Mouse (Mus musculus) small intestine, adult 2 months (tissue): ENCODE data around the gene Vps51. TPM values are rescaled to one million over a fixed set of nuclear protein-coding genes. Genes with fewer than 3 reads are reported as not detected.

Source experiments
- H3K27ac ChIP-seq: fragments of 200-500 bp; 2 replicates; pipeline ENCODE4 v1.5.1; 2012; ENCODE audit warnings: low read depth, low read length, control low read depth, inconsistent platforms; ENCODE audit not compliant: insufficient read depth
- H3K27me3 ChIP-seq: fragments of 200-500 bp; 2 replicates; pipeline ENCODE4 v1.6.1; 2012; ENCODE audit warnings: mild to moderate bottlenecking, moderate library complexity, low read length, inconsistent platforms; ENCODE audit not compliant: control insufficient read depth, insufficient read depth
- H3K36me3 ChIP-seq: fragments of 200-500 bp; 2 replicates; pipeline ENCODE4 v1.6.1; 2012; ENCODE audit warnings: mild to moderate bottlenecking, low read length, control low read depth, inconsistent platforms; ENCODE audit not compliant: control insufficient read depth, insufficient read depth
- H3K4me1 ChIP-seq: fragments of 200-500 bp; 2 replicates; pipeline ENCODE4 v1.6.1; 2012; ENCODE audit warnings: low read length, inconsistent platforms, mixed read lengths; ENCODE audit not compliant: control insufficient read depth, insufficient read depth, insufficient read length
- H3K4me3 ChIP-seq: fragments of 200-500 bp; 2 replicates; pipeline ENCODE4 v1.5.1; 2012; ENCODE audit warnings: low read depth, mild to moderate bottlenecking, control low read depth, inconsistent platforms, low read length, moderate library complexity
- CTCF ChIP-seq: fragments of 200-500 bp; IDR thresholded peaks from 2 replicates; pipeline ENCODE4 v1.5.1; 2012; ENCODE audit warnings: low read depth, mild to moderate bottlenecking, control low read depth, inconsistent platforms, low read length, moderate library complexity, mixed read lengths; ENCODE audit not compliant: insufficient replicate concordance, insufficient read length; ENCODE audit errors: extremely low read depth
- POLR2A ChIP-seq: fragments of 200-500 bp; IDR thresholded peaks from 2 replicates; pipeline ENCODE4 v1.6.1; 2012; ENCODE audit warnings: low read depth, mild to moderate bottlenecking, control low read depth, inconsistent platforms, low read length, moderate library complexity
- WGBS: fragments of 180-500 bp; shearing (Covaris S2); methylation state at CpG from one replicate; pipeline ENCODE4 v1.1.7; 2018; 5-methylcytosine and 5-hydroxymethylcytosine counted together
- polyA plus RNA-seq: library from polyadenylated mRNA; depleted of rRNA; stranded (reverse); fragments of >200 nt; gene quantifications from 2 replicates; pipeline ENCODE4 v1.2.3, GENCODE M21; 2012; rRNA removed

The Vps51 gene
- polyA plus RNA-seq, 1 experiment, result 84.2 TPM

DNA sequence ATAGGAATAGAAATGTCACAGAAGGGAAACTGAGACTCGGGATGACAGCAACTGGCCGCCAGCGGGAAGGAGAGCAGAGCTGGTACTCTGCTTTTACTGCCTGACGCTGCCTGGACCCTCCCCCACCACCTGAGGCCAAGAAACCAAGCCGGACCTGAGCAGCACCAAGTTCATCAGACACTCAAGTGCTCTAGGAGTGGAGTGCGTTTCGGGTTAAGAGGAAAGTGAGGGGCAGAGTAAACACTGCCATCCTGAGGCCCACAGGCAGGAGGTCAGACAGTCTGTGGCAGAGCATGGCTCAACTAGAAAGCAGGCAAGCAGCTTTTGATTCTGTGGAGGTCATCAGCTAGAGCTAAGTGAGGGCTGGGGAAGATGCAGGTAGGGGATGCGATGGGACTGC lies 54.0 kb downstream of the Vps51 start:
- no peak for TF ChIP-seq CTCF
- no peak for TF ChIP-seq POLR2A
- Histone ChIP-seq H3K4me1 (peaks cover 17% of the 10 kb centered on the region), H3K27ac (no peak overlapping the region), H3K36me3 (no peaks in the 10 kb centered on the region), H3K27me3 (no peaks in the 10 kb centered on the region), H3K4me3 (no peak overlapping the region)
- WGBS, result 86% methylated on average over 8 of the region's 8 CpGs

DNA sequence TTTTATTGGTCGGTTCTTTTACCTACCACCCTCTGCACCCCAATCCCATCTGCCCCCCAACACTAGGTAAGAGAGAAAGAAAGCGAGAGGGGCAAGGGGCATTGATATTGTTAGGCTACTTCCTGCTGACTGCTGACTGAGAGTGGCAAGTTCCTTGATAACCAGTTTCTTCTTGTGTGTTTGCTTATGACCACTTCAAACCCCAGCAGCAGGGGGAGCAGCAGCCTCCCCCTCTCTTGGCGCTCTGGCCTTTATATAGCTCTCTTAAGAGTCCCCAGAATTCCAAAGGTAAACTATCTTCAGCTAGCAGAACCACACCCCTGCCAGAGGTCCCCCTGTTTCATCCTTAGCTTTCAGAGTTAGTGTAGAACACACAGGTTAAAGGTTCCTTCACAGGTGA lies 56.8 kb downstream of the Vps51 start:
- TF ChIP-seq POLR2A (no peak), CTCF (no peak)
- Histone ChIP-seq H3K27me3 (no peaks in the 10 kb centered on the region), H3K27ac (peak overlapping the region; percentile 60), H3K36me3 (no peaks in the 10 kb centered on the region), H3K4me1 (peaks cover 21% of the 10 kb centered on the region), H3K4me3 (no peak overlapping the region)
- WGBS, result 20% methylated on average over 3 of the region's 3 CpGs

DNA sequence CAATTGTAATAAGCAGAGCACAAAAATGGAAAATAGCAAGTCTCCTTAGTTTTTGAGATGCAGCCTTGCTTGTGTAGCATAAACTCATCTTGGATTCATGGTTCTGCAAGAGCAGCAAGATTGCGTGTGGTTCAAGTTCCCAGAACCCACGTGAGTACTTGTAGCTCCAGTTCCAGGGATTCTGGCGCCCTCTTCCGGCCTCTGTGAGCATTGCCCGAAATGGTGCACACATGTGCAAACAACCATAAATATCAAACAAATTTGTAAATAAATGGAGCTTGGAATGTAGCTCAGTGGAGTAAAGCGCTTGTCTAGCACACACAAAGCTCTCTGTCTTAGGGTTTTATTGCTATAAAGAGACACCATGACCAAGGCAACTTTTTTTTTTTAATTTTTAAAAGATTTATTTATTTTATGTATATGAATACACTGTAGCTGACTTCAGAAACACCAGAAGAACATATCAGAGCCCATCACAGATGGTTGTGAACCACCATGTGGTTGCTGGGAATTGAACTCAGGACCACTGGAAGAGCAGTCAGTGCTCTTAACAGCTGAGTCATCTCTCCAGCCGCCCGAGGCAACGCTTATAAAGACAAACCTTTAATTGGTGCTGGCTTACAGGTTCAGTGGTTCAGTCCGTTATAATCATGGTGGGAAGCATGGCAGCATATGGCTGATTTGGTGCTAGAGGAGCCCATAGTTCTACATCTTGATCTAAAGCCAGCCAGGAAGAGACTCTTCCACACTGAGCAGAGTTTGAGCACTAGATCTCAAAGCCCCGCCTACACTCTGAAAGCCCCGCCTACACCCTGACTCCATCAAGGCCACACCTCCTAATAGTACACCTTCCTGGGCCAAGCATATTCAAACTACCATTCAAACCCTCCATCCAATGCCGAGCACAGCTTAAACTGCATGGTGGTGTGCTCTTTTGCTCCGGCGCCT lies 58.6 kb downstream of the Vps51 start:
- WGBS, result 20% methylated on average over 15 of the region's 15 CpGs
- H3K36me3 ChIP-seq, result no peaks in the 10 kb centered on the region
- TF ChIP-seq CTCF (peak; percentile 96), POLR2A (no peak)
- H3K4me1 ChIP-seq, result peaks cover 28% of the 10 kb centered on the region; the same call in 1 of the 2 replicates
- H3K27me3 ChIP-seq, result no peaks in the 10 kb centered on the region
- H3K27ac ChIP-seq, result no peak overlapping the region
- H3K4me3 ChIP-seq, result no peak overlapping the region

Other genes with a start within 250 kb of the Vps51 start
- 32.1 and 62.1 TPM in 2 replicates for gene Frmd8, start 202.0 kb downstream of the Vps51 start, polyA plus RNA-seq
- 207 and 241 TPM in 2 replicates for gene Slc25a45, start 199.4 kb downstream of the Vps51 start, polyA plus RNA-seq
- 0.90 and 2.0 TPM in 2 replicates for gene Tigd3, start 183.1 kb downstream of the Vps51 start, polyA plus RNA-seq
- gene Dpf2, start 164.2 kb downstream of the Vps51 start, polyA plus RNA-seq, result 34.1 and 64.3 TPM in 2 replicates
- gene Cdc42ep2, start 152.4 kb downstream of the Vps51 start, polyA plus RNA-seq, result 10.3 and 30.6 TPM in 2 replicates
- 14.2 and 40.8 TPM in 2 replicates for gene Pola2, start 113.0 kb downstream of the Vps51 start, polyA plus RNA-seq
- 0.08 TPM in 1 of 2 replicates, not detected in the other for gene Slc22a20, start 91.1 kb downstream of the Vps51 start, polyA plus RNA-seq
- gene Capn1, start 61.3 kb downstream of the Vps51 start, polyA plus RNA-seq, result 30.9 and 129 TPM in 2 replicates
- 70.9 and 103 TPM in 2 replicates for gene Syvn1, start 30.7 kb downstream of the Vps51 start, polyA plus RNA-seq
- 7.6 and 14.8 TPM in 2 replicates for gene Mrpl49, start 19.4 kb downstream of the Vps51 start, polyA plus RNA-seq
- 1,660 and 2,469 TPM in 2 replicates for gene Fau, start 19.4 kb downstream of the Vps51 start, polyA plus RNA-seq
- 56.8 and 78.1 TPM in 2 replicates for gene Znhit2, start 16.0 kb downstream of the Vps51 start, polyA plus RNA-seq
- 30.6 and 49.4 TPM in 2 replicates for gene Tm7sf2, start 8.9 kb downstream of the Vps51 start, polyA plus RNA-seq
- not detected in 2 replicates for gene Tmem262, start 2.8 kb upstream of the Vps51 start, polyA plus RNA-seq
- gene Gm28374, start 5.0 kb upstream of the Vps51 start, polyA plus RNA-seq, result not detected in 2 replicates
- gene Zfpl1, start 7.7 kb upstream of the Vps51 start, polyA plus RNA-seq, result 62.1 and 119 TPM in 2 replicates
- 1.6 and 2.6 TPM in 2 replicates for gene Cdca5, start 7.8 kb upstream of the Vps51 start, polyA plus RNA-seq
- gene AC131692.1, start 17.2 kb upstream of the Vps51 start, polyA plus RNA-seq, result not detected in 2 replicates
- 46.7 and 1,874 TPM in 2 replicates for gene Naaladl1, start 28.6 kb upstream of the Vps51 start, polyA plus RNA-seq
- 35.7 and 46.4 TPM in 2 replicates for gene Sac3d1, start 41.4 kb upstream of the Vps51 start, polyA plus RNA-seq
- gene Snx15, start 51.1 kb upstream of the Vps51 start, polyA plus RNA-seq, result 19.8 and 41.8 TPM in 2 replicates
- 67.6 and 146 TPM in 2 replicates for gene Batf2, start 63.8 kb upstream of the Vps51 start, polyA plus RNA-seq
- gene Arl2, start 64.3 kb upstream of the Vps51 start, polyA plus RNA-seq, result 62.7 and 98.9 TPM in 2 replicates
- 0.17 and 1.7 TPM in 2 replicates for gene Majin, start 107.2 kb upstream of the Vps51 start, polyA plus RNA-seq
- gene Gpha2, start 149.1 kb upstream of the Vps51 start, polyA plus RNA-seq, result 0.74 TPM in 1 of 2 replicates, not detected in the other
- gene Ppp2r5b, start 158.6 kb upstream of the Vps51 start, polyA plus RNA-seq, result 64.2 and 112 TPM in 2 replicates
- gene Atg2a, start 164.4 kb upstream of the Vps51 start, polyA plus RNA-seq, result 37.0 and 68.8 TPM in 2 replicates
- 315 and 714 TPM in 2 replicates for gene Ehd1, start 199.5 kb upstream of the Vps51 start, polyA plus RNA-seq
- gene Cdc42bpg, start 229.2 kb upstream of the Vps51 start, polyA plus RNA-seq, result 26.0 and 53.2 TPM in 2 replicates